Comparison of ENCODE assay signal across 21 mouse cellular contexts in the genomic region with DNA sequence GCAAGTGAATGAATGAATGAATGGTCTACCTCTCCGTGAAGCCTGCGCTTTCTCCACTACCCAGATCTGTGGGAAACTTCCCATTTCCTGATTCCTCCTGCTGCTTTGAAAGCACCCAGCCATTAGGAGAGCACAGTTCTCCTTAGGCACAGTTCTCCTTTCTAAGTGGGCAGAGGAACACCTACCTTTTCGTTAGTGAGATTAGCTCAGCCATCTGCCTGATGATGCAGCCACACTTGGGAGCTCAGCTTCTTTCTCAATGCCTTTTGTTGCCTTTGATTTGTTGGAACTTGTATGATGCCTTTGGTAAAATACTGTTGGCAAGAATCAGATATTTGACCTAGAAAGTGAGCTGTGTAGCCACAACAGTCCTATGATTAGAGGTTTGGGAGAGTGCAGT.
DNase-seq lines count a peak whose midpoint lies in the region; ATAC-seq lines count a peak whose summit lies in the region.
"Had no signal": no experiment of that assay in that cellular context is flagged by ENCODE, and none has a peak within 500 bp of the region (broad histone marks: within the 10 kb centered on the region; RNA-seq: fewer than 3 reads in every experiment).

No protein-coding gene starts in this region.

- H3K4me2 ChIP-seq in midbrain, embryonic 11.5 days, result no peak overlapping the region
- H3K4me2 ChIP-seq in midbrain, embryonic 16.5 days (ENCODE audit: low read length), result no peak overlapping the region
- no peak overlapping the region for H3K4me2 ChIP-seq in stomach, embryonic 16.5 days (ENCODE audit: low read depth, low read length)
- no peak overlapping the region for H3K4me2 ChIP-seq in heart, embryonic 11.5 days
- H3K4me2 ChIP-seq: embryonic facial prominence, embryonic 15.5 days; forebrain, embryonic 15.5 days; heart, embryonic 12.5 days; hindbrain, embryonic 15.5 days had no signal

- H3K36me3 ChIP-seq in midbrain, embryonic 11.5 days (ENCODE audit: control insufficient read depth, insufficient read depth, low read length), result no peaks in the 10 kb centered on the region
- H3K36me3 ChIP-seq in midbrain, embryonic 16.5 days (ENCODE audit: control insufficient read depth, insufficient read depth, low read length), result no peaks in the 10 kb centered on the region
- H3K36me3 ChIP-seq in stomach, embryonic 16.5 days (ENCODE audit: control insufficient read depth, insufficient read depth, low read length), result no peaks in the 10 kb centered on the region
- no peaks in the 10 kb centered on the region for H3K36me3 ChIP-seq in heart, embryonic 11.5 days (ENCODE audit: control insufficient read depth, insufficient read depth, low read length)
- H3K36me3 ChIP-seq: embryonic facial prominence, embryonic 15.5 days; forebrain, embryonic 15.5 days; heart, embryonic 12.5 days; hindbrain, embryonic 15.5 days had no signal

- H3K9ac ChIP-seq in midbrain, embryonic 11.5 days (ENCODE audit: low read length), result no peak overlapping the region
- no peak overlapping the region for H3K9ac ChIP-seq in midbrain, embryonic 16.5 days (ENCODE audit: low read depth, low read length)
- H3K9ac ChIP-seq in stomach, embryonic 16.5 days (ENCODE audit: low read length), result no peak overlapping the region
- H3K9ac ChIP-seq in heart, embryonic 11.5 days (ENCODE audit: low read depth, low read length), result no peak overlapping the region
- H3K9ac ChIP-seq: embryonic facial prominence, embryonic 15.5 days; forebrain, embryonic 15.5 days; heart, embryonic 12.5 days; hindbrain, embryonic 15.5 days had no signal

- H3K27me3 ChIP-seq in midbrain, embryonic 11.5 days (ENCODE audit: control insufficient read depth, insufficient read depth, low read length), result no peaks in the 10 kb centered on the region
- H3K27me3 ChIP-seq in midbrain, embryonic 16.5 days (ENCODE audit: control insufficient read depth, insufficient read depth, low read depth, low read length), result no peaks in the 10 kb centered on the region
- H3K27me3 ChIP-seq in stomach, embryonic 16.5 days (ENCODE audit: control insufficient read depth, insufficient read depth, low read length), result no peaks in the 10 kb centered on the region
- no peaks in the 10 kb centered on the region for H3K27me3 ChIP-seq in heart, embryonic 11.5 days (ENCODE audit: control insufficient read depth, insufficient read depth, low read length)
- H3K27me3 ChIP-seq: embryonic facial prominence, embryonic 15.5 days; forebrain, embryonic 15.5 days; heart, embryonic 12.5 days; hindbrain, embryonic 15.5 days; Patski had no signal

- no peaks in the 10 kb centered on the region for H3K9me3 ChIP-seq in midbrain, embryonic 11.5 days (ENCODE audit: control insufficient read depth, low read length)
- H3K9me3 ChIP-seq in midbrain, embryonic 16.5 days (replicated peaks; ENCODE audit: control insufficient read depth, low read length, poor library complexity, severe bottlenecking), result no peaks in the 10 kb centered on the region
- no peaks in the 10 kb centered on the region for H3K9me3 ChIP-seq in stomach, embryonic 16.5 days (replicated peaks; ENCODE audit: control insufficient read depth, low read length)
- H3K9me3 ChIP-seq in heart, embryonic 11.5 days (replicated peaks; ENCODE audit: control insufficient read depth, low read length), result no peaks in the 10 kb centered on the region
- H3K9me3 ChIP-seq: embryonic facial prominence, embryonic 15.5 days; forebrain, embryonic 15.5 days; heart, embryonic 12.5 days; hindbrain, embryonic 15.5 days had no signal

- no peak overlapping the region for H3K27ac ChIP-seq in midbrain, embryonic 11.5 days (ENCODE audit: low read depth, low read length)
- H3K27ac ChIP-seq in midbrain, embryonic 16.5 days (ENCODE audit: low read length), result no peak overlapping the region
- peak overlapping the region; percentile 26; the same call in 1 of the 2 replicates for H3K27ac ChIP-seq in stomach, embryonic 16.5 days (ENCODE audit: low read length)
- no peak overlapping the region for H3K27ac ChIP-seq in heart, embryonic 11.5 days (ENCODE audit: low read depth, low read length)
- H3K27ac ChIP-seq: embryonic facial prominence, embryonic 15.5 days; forebrain, embryonic 15.5 days; hindbrain, embryonic 15.5 days had no signal

- H3K4me1 ChIP-seq in midbrain, embryonic 11.5 days (ENCODE audit: control insufficient read depth, insufficient read depth, low read length), result peaks cover 15% of the 10 kb centered on the region
- H3K4me1 ChIP-seq in midbrain, embryonic 16.5 days (ENCODE audit: control insufficient read depth, insufficient read depth, low read length), result peaks cover 10% of the 10 kb centered on the region; the same call in 1 of the 2 replicates
- peaks cover 27% of the 10 kb centered on the region for H3K4me1 ChIP-seq in stomach, embryonic 16.5 days (ENCODE audit: control insufficient read depth, insufficient read depth, low read length)
- H3K4me1 ChIP-seq in heart, embryonic 11.5 days (ENCODE audit: control insufficient read depth, insufficient read depth, low read length), result peaks cover 65% of the 10 kb centered on the region

- no peak for ATAC-seq in midbrain, embryonic 11.5 days (ENCODE audit: low FRiP score)
- ATAC-seq in midbrain, embryonic 16.5 days, result no peak
- no peak for ATAC-seq in stomach, embryonic 16.5 days (ENCODE audit: insufficient read depth, low FRiP score)
- ATAC-seq in heart, embryonic 11.5 days (replicated peaks; ENCODE audit: insufficient number of reproducible peaks, low FRiP score, low TSS enrichment), result no peak
- ATAC-seq: activated CD4-positive, CD25-positive, alpha-beta regulatory T cell, adult 4 months; forebrain, embryonic 15.5 days; Patski had no signal

- DNase-seq in frontal cortex, adult 2 months (ENCODE audit: extremely low spot score in 1 of 2, low spot score in 1 of 2), result peak; percentile 27 to 67
- no peak for DNase-seq in frontal cortex, postnatal 10 days (ENCODE audit: low spot score in 2 of 2)
- peak; percentile 49 for DNase-seq in midbrain, embryonic 11.5 days (ENCODE audit: low spot score, missing footprints)
- DNase-seq in brain, adult 2 months (ENCODE audit: low read depth, low spot score), result peak; percentile 81
- DNase-seq in spleen, postnatal 36 days (ENCODE audit: low spot score in 2 of 2), result no peak
- DNase-seq: adrenal gland, postnatal 14 days; cerebellum, adult 2 months; cerebellum, postnatal 10 days; embryo, embryonic 11 days; gastrocnemius, postnatal 36 days; heart, adult 18-20 months had no signal

- 93% methylated on average over 3 of the region's 3 CpGs for WGBS in midbrain, embryonic 11.5 days
- WGBS in midbrain, embryonic 16.5 days, result 84% methylated on average over 3 of the region's 3 CpGs
- 73% methylated on average over 3 of the region's 3 CpGs for WGBS in stomach, embryonic 16.5 days
- 73% methylated on average over 3 of the region's 3 CpGs for WGBS in heart, embryonic 11.5 days (ENCODE audit: insufficient replicate concordance)

- H3K4me3 ChIP-seq in midbrain, embryonic 11.5 days (ENCODE audit: low read depth, low read length), result no peak overlapping the region
- no peak overlapping the region for H3K4me3 ChIP-seq in midbrain, embryonic 16.5 days (ENCODE audit: low read depth, low read length)
- no peak overlapping the region for H3K4me3 ChIP-seq in stomach, embryonic 16.5 days (replicated peaks; ENCODE audit: low read length)
- H3K4me3 ChIP-seq in heart, embryonic 11.5 days (ENCODE audit: low read depth, low read length), result no peak overlapping the region
- H3K4me3 ChIP-seq: embryonic facial prominence, embryonic 15.5 days; erythroblast, embryonic 14.5 days; forebrain, embryonic 15.5 days; heart, embryonic 12.5 days; hindbrain, embryonic 15.5 days had no signal

Comparison
In these comparisons a context has a peak if more than half of its experiments do, and no peak if none do; other contexts are left out.
1. DNase-seq: peak in frontal cortex, adult 2 months (2 of 2), midbrain, embryonic 11.5 days (single experiment) and brain, adult 2 months (single experiment); none in frontal cortex, postnatal 10 days (0 of 2) and spleen, postnatal 36 days (0 of 2).